Mouse (Mus musculus) granulocyte monocyte progenitor cell, adult 5-6 weeks (primary cell): ENCODE results near the gene Fem1a. TPM values are rescaled to one million over a fixed set of nuclear protein-coding genes. Genes with fewer than 3 reads are reported as not detected.

Experiments used
- ATAC-seq: replicated peaks from 2 replicates; pipeline ENCODE4 v1.8.0; 2016; ENCODE audit warnings: mild to moderate bottlenecking, moderate TSS enrichment, inconsistent platforms; ENCODE audit not compliant: poor library complexity, severe bottlenecking
- total RNA-seq, 2 experiments: library from RNA; stranded (forward) in 1 of 2; stranded (reverse) in 1 of 2; fragments of 200-712, 200-1000 nt in 1 of 2; fragments of >200 nt in 1 of 2; fragmentation: Nextera tagmentation in 1 of 2; gene quantifications; 2 replicates each; pipeline ENCODE4 v1.2.3; 2014 to 2017

Gene Fem1a
- 16.8 and 17.3 TPM in 2 replicates for total RNA-seq (2014; fragmentation: Nextera tagmentation)
- total RNA-seq (2017), result 25.6 and 26.5 TPM in 2 replicates

DNA sequence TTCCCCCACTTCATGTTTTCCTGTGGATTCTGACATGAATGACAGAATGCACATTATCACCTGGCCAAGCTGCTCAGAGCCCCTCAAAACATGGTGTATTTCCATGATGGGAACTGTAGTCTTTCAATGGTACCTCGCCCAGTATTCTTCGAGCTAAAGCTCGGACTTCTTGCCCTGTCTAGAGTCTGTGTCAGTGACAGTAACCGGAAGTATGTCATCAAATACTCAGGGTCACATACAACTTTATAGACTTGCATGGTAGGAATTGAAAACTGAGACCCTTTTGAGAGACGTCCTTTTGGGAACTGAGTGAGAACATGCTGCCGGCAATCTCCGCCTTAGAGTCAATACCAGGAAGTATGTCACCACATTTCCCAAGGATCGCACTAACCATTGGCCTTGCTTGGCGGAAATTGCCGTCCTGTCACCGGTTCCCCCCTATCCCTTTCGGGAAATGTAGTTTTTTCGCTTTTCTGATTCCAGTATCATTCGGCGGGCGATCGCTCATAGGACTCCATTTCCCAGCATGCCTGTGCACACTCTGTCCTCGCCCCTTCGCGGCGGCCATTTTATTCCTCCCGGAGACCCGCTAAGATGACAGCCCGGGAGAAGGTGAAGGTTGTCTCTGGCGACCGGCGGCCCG, at the start of gene Fem1a:
Gene Fem1a, plus strand, starts transcription at position 572 of the 643 bp plus-strand sequence.
- peak; percentile 78 for ATAC-seq

DNA sequence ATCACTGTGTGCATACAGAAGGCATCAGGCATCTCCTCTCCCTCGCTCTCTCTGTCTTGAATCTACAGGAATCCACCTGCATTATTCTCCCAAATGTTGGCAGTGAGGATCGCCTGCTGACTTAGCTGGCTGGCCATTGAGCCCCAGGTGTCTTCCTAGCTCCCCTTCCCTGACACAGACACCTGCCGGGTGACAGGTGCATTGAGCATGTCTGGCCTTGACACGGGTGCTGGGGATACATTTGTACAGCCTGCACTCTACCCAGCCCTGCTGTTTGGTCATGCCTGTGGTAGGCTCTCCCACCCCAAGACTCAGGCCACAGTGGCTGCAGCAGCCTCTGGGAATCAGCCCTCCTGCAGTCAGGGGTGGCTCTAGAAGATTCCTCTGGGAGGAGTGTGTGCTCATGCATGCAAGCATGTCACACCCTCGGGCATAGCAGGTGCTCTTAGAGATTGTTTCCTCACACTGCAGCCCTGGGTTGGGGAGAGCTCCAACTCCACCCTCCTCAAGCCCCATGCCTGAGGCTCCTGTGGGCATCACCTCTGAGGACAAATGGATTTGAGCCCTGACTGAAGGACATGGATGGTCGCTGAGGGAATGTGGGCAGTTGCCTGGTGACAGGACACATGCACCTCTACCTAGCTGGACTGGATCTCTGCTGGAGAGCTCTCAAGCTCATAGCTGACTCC, 49.5 kb upstream of the Fem1a start:
- no peak for ATAC-seq

DNA sequence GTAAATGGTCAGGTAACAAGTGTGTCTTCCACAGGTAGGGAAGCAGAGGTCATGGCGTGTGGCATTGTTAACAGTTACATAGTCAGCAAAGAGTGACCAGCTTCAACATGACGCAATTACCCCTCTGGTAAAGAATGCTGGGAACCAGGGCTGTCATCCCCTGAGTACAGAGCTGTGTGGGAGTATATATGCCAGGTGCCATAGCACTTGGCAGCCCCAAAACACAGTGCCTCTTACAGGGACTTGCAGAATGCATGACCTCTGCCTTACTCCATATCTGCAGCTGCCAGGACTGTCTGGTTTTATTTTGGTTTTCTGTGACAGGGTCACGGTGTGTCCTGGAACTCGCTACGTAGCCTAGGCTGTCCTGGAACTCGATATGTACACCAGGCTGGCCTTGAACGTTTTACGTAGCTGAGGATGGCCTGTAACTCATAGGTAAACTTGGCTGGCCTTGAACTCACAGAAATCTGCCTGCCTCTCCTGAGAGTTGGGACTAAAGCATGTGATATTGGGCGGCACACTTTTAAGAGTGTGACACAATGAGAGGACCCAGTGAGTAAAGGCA, 48.6 kb upstream of the Fem1a start:
- no peak for ATAC-seq

- ATAC-seq, result no peak
Observed at GRCm38 (mm10) chr17:56208821-56209220, 47.8 kb upstream of the Fem1a start.

DNA sequence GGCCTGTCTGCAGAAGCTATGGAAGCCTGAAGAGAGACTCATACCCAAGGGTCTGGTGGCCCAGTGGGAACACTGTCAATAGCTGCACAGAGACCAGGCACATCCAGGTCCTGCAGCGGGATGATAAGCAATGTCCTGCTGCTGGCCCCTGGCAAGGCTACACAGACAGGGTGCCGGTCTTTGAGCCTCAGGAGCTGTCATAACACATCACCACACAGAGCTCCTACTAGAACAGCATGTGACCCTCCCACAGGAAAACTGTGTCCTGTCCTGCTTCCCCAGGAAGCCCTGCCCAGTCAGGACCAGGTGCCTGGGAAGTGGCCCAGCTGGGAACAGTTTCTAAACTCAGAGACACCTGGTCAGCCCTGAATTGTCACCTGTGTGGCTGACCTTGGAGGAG, 45.5 kb upstream of the Fem1a start:
- ATAC-seq, result no peak

- peak; percentile 72 for ATAC-seq
Observed at GRCm38 (mm10) chr17:56212676-56213075, 43.9 kb upstream of the Fem1a start.

DNA sequence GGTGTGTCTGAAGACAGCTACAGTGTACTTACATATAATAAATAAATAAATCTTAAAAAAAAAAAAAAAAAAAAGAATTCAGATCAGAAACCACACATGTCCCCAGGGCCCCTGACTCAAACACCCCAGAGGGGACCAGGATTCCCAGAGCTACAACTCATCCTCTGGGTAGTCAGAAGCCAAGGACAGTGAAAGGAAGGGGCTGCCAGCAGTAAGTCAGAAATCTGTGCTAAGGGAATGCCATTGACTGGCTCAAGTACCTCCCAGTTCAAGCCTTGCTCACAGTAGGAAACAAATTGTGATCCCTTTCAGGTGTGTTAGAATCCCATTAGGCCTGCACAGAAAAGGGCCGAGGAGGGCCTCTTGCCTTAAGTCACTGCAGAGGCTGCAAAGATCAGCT, 42.4 kb upstream of the Fem1a start:
- no peak for ATAC-seq

- ATAC-seq, result no peak
Observed at GRCm38 (mm10) chr17:56217670-56218069, 38.9 kb upstream of the Fem1a start.

DNA sequence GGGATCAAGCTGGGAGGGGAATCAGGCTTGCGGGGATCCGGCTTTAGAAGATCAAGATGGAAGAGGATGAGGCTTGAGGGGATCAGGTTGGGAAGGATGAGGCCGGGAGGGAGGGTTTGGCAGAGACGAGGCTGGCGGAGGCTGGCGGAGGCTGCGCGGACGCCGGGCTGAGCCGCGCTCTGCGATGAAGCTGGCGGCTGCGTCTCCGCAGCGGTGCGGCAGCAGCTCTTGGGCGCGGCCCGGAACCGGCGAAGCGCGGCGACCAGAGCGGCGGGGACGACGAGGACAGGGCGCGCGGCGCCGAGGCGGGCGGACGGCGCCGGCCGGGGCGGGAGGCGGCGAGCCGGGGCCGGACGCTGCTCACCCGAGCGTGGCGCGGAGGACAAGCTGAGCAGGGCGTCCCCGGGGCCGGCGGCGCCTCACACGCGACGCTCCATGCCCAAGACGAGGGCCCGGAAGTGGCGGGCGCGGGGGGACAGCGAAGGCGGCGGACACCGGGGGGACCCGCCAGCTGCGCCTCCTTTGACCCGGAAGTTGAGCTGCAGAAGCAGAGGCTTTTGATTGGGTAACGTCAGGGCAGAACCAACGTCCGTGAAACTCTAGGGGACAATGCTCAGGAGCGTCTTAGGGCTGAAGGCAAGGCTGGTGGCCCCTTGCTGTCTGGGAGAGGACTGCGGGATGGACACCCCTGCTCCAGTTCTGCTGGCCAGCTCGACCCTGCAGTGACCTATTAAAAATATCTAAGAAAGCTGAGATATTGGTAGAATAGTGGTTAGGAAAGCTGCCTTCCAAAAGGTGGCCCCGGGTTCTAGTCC, 38.0 kb upstream of the Fem1a start, which contains the start of gene Dpp9:
Gene Dpp9, minus strand, starts transcription at position 529 of the 815 bp plus-strand sequence.
- ATAC-seq, result peak; percentile 92

DNA sequence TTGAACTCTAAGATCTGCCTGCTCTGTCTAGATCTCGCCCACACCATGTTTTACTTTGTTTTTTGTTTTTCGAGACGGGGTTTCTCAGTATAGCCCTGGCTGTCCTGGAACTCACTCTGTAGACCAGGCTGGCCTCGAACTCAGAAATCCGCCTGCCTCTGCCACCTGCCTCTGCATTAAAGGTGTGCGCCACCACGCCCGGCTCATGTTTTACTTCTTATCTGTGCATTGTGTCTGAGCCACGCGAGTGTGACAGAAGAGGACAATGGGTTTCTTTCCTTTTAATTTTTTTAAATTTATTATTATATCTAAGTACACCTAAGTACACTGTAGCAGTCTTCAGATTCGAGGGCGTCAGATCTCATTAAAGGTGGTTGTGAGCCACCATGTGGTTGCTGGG, 37.4 kb upstream of the Fem1a start:
- no peak for ATAC-seq

- ATAC-seq, result peak; percentile 73
Observed at GRCm38 (mm10) chr17:56219805-56220204, 36.8 kb upstream of the Fem1a start.

GRCm38 (mm10) chr17:56224916-56225315, 31.7 kb upstream of the Fem1a start:
- ATAC-seq, result peak; percentile 76

DNA sequence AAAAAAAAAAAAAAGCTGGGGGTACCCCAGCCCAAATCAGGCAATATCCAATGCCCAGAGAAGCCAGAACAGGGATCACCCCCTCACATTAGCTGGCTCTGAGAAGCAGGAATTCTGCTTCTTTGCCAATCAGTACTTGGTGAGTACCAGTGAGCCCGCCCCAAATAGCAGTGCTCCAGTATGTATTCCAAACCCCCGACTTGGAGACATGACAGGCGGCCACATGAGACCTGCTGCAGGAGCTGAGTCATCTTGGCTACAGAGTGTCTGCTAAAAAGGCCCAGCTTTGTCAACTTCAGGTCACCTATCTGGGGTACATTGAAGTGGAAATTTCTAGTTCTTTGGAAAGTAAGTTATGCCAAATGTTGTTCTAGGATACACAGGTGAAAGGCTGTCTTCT, 30.0 kb upstream of the Fem1a start:
- ATAC-seq, result no peak

GRCm38 (mm10) chr17:56229943-56230342, 26.7 kb upstream of the Fem1a start:
- no peak for ATAC-seq

DNA sequence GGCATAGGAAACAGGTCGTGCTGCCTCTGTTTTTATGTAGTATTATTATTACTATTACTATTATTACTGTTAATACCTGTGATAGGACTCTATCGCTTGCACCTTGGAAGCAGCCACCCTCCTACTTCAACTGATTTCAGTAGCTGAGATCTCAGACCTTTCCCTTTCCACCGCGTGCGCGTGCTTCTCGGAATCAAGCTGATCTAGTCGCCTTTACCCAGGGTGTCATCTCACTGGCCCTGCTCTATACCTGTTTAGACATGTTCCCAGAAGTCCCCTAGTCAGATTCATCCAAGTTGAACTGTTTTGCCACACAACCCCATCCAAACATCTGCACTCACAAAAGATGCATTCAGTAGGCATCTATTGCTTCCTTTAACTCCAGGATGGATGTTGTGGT, 23.2 kb upstream of the Fem1a start:
- ATAC-seq, result no peak

DNA sequence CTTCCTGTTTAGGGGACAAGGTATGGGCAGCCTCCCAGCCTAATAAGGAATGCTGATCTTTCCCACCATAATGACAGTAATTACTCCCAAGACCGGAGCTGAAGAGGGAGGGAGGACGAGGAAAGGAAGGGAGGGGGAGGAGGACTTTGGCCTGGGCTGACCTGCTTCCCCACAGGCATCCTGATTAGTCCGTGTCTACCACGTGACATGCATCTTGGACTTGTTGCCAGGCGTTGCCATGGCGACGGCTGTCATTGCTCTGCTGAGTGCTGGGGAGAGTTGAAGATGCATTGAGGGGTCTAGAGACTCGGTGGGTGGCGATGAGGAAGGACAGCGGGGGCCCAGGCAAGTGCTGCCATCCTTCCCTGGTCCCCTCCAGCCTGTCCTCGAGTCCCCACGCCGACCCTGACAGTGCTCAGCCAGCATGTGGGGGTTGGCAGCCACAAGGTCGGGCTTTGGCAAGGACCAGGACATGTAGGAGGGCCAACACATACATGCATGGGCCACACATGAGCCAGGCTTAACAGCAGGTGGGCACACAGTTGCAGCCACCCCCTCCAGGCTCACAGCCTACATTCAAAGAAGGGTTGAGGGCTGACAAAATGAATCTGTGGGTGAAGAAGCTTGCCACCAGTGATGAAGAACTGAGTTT, 22.7 kb upstream of the Fem1a start:
- ATAC-seq, result peak; percentile 70

DNA sequence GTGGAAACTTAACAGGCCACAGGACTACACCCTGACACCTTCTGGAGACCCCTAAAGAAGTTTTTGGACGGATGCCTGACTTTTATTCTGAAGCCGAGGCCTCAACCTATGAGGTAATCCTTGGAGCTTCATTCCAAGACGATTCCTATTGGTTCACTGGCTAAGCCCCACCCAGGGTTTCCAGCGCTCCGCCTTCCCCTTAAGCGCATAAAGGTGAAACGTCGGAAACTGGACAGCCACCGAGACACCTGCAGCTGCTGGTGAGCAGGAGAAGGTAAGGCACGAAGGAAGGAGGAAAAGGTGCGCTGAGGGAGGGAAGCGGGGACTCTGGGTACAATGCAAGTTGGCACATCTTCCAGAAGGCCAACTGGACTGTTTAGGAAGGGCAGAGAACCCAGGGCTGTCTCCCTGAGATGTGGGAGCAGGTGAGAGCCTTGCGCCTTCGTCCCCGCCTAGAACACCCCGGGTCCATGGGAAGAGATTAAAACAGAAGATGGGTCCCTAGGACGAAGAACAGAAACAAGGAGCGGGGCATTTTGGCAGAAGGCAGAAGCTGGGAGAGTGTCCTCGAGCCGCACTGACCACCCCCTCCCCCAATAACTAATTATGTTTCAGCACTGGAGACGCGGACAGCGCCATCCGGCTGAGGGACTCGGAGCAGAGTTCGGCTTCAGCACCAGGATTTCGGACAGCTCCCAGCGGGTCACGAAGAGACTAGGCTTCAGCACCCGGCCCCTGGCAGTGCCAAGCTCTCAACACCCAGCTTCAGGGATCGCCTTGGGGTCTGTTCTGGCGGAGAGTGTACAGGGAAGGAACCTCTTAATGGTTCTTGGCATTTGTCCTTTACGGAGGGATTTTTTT, 14.8 kb upstream of the Fem1a start:
- ATAC-seq, result peak; percentile 100

GRCm38 (mm10) chr17:56245608-56246007, 11.0 kb upstream of the Fem1a start:
- ATAC-seq, result no peak

DNA sequence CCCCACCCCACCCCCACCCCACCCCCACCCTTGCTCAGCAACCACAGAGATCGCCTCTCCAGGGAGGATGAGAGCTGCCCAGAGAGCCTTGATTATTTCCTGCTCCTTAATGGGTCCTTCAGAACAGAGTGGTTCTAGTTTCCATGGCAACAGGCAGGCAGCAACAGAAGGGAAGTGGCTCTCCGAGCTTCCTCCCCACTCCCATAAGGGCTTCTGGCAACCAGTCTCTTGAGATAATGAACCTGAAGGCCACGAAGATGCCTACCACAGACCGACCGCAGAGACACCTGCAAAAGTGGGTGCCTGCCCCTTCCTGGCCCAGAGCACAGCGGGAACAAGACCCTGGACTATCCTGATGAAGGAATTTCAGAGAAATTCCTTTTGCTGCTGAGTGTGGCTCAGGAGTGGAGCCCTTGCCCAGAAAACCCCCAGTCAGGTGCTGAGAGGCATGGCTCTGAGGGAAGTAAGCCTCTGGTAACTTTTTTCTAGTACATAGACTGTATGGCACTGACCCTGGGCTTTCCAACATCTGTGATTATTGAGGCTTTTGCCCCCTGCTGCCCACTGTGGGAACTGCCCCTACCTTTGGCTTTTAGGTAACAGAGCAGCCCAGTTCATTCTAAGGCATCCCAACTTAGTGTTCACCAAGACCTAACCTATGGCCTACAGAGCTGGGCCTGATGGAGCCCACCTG, 5.3 kb upstream of the Fem1a start:
- peak; percentile 65 for ATAC-seq
